Mouse (Mus musculus) lung, embryonic 16.5 days (tissue): ENCODE measurements around the gene Rdh8. TPM values are rescaled to one million over a fixed set of nuclear protein-coding genes. Genes with fewer than 3 reads are reported as not detected.
"Not testable (repeated sequence)": the region's sequence is repeated elsewhere in the genome, so short reads cannot be mapped to it uniquely, and the experiment has no call there.

ENCODE experiments used
- ATAC-seq: fragments of 200-750 bp; cut with Nextera tagmentation; 2 replicates; pipeline ENCODE4 v1.8.0; 2017; ENCODE audit warnings: low read depth, mild to moderate bottlenecking, moderate library complexity
- H3K27ac ChIP-seq: fragments of 300-500 bp; sonication (generic); 2 replicates; pipeline ENCODE4 v1.5.1; 2014; ENCODE audit warnings: mild to moderate bottlenecking, control low read depth, low read length
- H3K27me3 ChIP-seq: fragments of 300-500 bp; sonication (generic); 2 replicates; pipeline ENCODE4 v1.6.1; 2014; ENCODE audit warnings: low read depth, low read length, mixed read lengths; ENCODE audit not compliant: control insufficient read depth, insufficient read depth
- H3K36me3 ChIP-seq: fragments of 300-500 bp; sonication (generic); 2 replicates; pipeline ENCODE4 v1.6.1; 2014; ENCODE audit warnings: low read length; ENCODE audit not compliant: control insufficient read depth, insufficient read depth
- H3K4me1 ChIP-seq: fragments of 300-500 bp; sonication (generic); replicated peaks from 2 replicates; pipeline ENCODE4 v1.6.1; 2014; ENCODE audit warnings: low read length, mixed read lengths; ENCODE audit not compliant: control insufficient read depth, insufficient read depth
- H3K4me2 ChIP-seq: fragments of 300-500 bp; sonication (generic); 2 replicates; pipeline ENCODE4 v1.6.1; 2014; ENCODE audit warnings: low read depth, low read length, control low read depth
- H3K4me3 ChIP-seq: fragments of 300-500 bp; sonication (generic); 2 replicates; pipeline ENCODE4 v1.5.1; 2014; ENCODE audit warnings: mild to moderate bottlenecking, low read length, control low read depth
- H3K9ac ChIP-seq: fragments of 300-500 bp; sonication (generic); 2 replicates; pipeline ENCODE4 v1.6.1; 2014; ENCODE audit warnings: low read length, control low read depth
- H3K9me3 ChIP-seq: fragments of 300-500 bp; sonication (generic); 2 replicates; pipeline ENCODE4 v1.6.1; 2016; ENCODE audit warnings: low read length; ENCODE audit not compliant: control insufficient read depth
- WGBS: fragments of 180-500 bp; shearing (Covaris S2); extraction: QIAGEN DNeasy Blood & Tissue Kit; methylation state at CpG from one replicate; pipeline ENCODE4 v1.1.7; 2014; 5-methylcytosine and 5-hydroxymethylcytosine counted together
- polyA plus RNA-seq: library from polyadenylated mRNA; unstranded; fragments of >200 nt; fragmentation: Nextera tagmentation; extraction: Ambion mirVana; gene quantifications from 2 replicates; pipeline ENCODE4 v1.2.1, GENCODE M21; 2015

Rdh8 gene
- polyA plus RNA-seq, 1 experiment from 2014 or later = not detected

DNA sequence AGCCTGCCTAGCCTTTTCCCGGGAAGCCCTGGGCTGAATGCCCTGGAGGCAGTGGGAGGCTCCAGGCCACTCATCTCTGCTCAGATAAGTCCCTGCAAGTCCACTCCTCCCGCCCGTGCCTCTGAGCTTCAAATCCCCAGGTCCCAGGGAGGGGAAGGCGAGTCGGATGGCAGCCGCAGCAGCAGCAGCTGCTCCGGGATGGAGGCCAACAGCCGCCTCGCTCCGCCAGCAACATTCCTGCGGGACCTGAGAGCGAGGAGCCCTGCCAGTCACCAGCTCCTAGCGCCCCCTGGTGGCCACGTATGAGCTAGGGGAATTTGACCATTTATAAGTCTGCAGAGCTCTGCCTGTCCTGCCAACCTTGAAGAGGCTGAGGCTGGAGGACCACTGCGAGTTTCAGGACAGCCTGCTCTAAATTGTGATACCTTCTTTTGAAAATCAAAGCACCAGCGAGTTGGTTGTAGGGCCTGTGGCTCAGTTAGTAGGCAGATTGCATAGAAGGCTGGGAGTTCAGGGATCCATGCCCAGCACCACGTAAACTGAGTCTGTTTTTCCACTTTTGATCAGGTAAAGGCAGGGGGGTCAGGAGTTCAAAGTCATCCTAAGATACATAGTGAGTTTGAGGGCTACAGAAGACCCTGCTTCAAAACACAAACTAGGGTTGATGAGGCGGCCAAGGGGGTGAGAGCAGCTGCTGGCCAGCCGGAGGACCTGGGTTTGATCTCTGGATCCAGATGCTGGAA lies 12.8 kb downstream of the Rdh8 start:
- Histone ChIP-seq H3K9ac (no peak overlapping the region), H3K27me3 (no peaks in the 10 kb centered on the region), H3K4me2 (no peak overlapping the region), H3K36me3 (no peaks in the 10 kb centered on the region), H3K9me3 (no peaks in the 10 kb centered on the region), H3K27ac (no peak overlapping the region), H3K4me1 (peaks cover 2% of the 10 kb centered on the region; the same call in 1 of the 2 replicates), H3K4me3 (no peak overlapping the region)
- peak; percentile 96 for ATAC-seq
- WGBS = 16% methylated on average over 18 of the region's 19 CpGs

DNA sequence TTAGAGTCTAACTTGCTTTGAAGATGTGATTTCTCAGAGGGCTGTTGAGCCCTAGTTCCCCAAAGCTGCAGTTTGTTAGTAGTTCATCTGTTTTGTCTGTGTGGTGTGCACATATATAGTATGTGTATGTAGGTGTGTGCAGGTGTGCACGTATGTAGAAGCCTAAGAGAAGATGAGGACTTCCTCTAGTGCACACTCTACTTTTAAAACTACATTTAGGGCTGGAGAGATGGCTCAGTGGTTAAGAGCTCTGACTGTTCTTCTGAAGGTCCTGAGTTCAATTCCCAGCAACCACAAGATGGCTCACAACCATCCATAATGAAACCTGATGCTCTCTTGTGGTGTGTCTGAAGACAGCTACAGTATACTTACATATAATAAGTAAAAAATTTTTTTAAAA lies 16.6 kb downstream of the Rdh8 start:
- ATAC-seq = no peak
- no peak overlapping the region for H3K4me3 ChIP-seq
- H3K4me1 ChIP-seq = peaks cover 2% of the 10 kb centered on the region; the same call in 1 of the 2 replicates
- no peaks in the 10 kb centered on the region for H3K27me3 ChIP-seq
- H3K4me2 ChIP-seq = no peak overlapping the region
- no peak overlapping the region for H3K9ac ChIP-seq
- no peaks in the 10 kb centered on the region for H3K9me3 ChIP-seq
- H3K27ac ChIP-seq = no peak overlapping the region
- 58% methylated on average over 1 of the region's 1 CpGs for WGBS
- no peaks in the 10 kb centered on the region for H3K36me3 ChIP-seq

DNA sequence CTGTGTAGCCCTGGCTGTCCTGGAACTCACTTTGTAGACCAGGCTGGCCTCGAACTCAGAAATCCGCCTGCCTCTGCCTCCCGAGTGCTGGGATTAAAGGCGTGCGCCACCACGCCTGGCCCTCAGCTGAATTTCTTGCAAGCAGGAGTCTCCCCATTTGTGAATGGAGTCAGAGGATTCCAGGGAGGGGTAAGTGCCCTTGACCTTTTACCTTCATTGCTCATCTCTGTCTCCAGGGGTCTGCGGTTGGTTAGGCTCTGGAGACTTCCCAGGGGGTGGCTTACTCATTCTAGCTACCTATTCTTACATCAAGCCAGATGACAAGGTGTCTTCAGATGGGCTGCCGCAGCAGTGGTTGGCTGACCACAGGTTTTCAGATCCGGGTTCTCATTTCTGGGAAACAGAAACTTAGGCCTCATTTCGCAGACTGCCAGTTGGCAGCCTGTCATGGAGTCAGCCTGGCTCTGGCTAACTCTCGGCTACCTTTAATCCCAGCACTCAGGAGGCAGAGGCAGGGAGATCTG lies 17.2 kb downstream of the Rdh8 start:
- not testable (repeated sequence) for H3K27ac ChIP-seq, H3K36me3 ChIP-seq, H3K4me3 ChIP-seq, H3K4me2 ChIP-seq, H3K4me1 ChIP-seq, ATAC-seq, H3K27me3 ChIP-seq, H3K9ac ChIP-seq, H3K9me3 ChIP-seq
- WGBS = 76% methylated on average over 10 of the region's 11 CpGs

DNA sequence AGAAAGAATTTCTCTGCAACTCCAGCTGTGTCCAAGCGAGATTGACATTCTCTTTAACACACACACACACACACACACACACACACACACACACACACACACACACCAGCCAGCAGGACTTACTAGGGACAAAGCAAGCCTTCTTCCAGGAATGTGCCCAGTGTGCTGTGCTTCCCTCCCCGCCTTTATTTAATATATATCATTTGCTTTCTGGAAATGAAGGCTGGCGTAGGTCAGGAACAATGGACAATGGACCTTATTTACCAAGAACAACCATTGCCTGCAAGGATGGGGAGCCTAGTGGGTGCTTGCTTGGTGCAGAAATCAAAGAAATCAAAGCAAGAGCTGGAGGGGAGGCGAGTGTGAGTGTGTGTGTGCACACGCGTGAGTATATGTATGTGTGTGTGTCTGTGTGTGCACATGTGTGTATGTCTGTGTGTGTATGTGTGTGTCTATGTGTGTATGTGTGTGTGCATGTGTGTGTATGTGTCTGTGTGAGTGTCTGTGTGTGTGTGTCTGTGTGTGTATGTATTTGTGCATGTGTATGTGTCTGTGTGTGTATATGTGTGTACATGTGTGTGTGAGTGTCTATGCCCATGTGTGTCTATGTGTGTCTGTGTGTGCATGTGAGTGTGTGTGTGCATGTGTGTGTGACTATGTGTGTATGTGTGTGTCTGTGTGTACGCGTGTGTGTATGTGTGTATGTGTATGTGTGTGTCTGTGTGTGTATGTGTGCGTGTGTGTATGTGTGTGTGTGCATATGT lies 19.1 kb downstream of the Rdh8 start:
- Histone ChIP-seq H3K4me3 (no peak overlapping the region), H3K9ac (no peak overlapping the region), H3K4me1 (no peaks in the 10 kb centered on the region), H3K4me2 (no peak overlapping the region), H3K36me3 (no peaks in the 10 kb centered on the region), H3K9me3 (no peaks in the 10 kb centered on the region), H3K27ac (no peak overlapping the region), H3K27me3 (no peaks in the 10 kb centered on the region)
- 66% methylated on average over 9 of the region's 9 CpGs for WGBS
- no peak for ATAC-seq

DNA sequence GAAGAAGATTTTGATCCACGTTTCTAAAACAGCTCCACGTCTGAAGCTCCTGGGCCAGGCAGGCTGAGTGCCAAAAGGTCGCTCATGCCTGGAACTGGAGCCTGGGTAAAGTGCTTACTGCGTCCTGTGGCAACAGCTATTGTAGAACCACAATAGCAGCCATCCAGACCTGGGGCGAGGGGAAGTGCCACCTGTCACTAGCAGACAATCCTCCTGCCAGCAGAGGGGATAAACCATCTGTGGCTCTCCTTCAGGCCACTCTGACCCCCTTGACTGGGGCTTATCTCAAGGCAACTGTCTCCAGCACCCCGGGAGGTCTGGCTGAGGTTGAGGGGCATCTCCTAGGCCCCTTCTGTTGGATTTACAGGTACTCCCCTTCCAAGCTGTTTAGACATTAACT lies 20.6 kb downstream of the Rdh8 start:
- H3K4me1 ChIP-seq = no peaks in the 10 kb centered on the region
- no peak for ATAC-seq
- no peaks in the 10 kb centered on the region for H3K9me3 ChIP-seq
- 46% methylated on average over 6 of the region's 6 CpGs for WGBS
- no peak overlapping the region for H3K27ac ChIP-seq
- H3K36me3 ChIP-seq = no peaks in the 10 kb centered on the region
- H3K9ac ChIP-seq = no peak overlapping the region
- H3K4me3 ChIP-seq = no peak overlapping the region
- H3K27me3 ChIP-seq = no peaks in the 10 kb centered on the region
- H3K4me2 ChIP-seq = no peak overlapping the region

DNA sequence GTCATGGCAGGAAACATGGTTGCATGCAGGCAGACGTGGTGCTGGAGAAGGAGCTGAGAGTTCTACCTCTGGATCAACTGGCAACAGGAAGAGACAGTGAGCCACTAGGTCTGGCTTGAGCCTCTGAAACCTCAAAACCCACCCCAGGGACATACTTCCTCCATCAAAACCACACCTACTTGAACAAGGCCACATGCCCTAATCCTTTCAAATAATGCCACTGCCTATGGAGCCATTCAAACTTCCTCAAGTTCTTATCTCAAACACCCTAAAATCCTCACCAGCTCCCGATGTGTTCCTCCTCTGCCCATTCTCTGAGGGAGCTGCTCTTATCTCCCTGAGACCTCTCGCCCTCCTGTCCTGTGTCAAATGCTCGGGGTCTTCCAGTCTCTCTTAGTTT lies 23.9 kb downstream of the Rdh8 start:
- no peak overlapping the region for H3K4me2 ChIP-seq
- WGBS = 42% methylated on average over 4 of the region's 4 CpGs
- no peak overlapping the region for H3K27ac ChIP-seq
- no peak for ATAC-seq
- H3K4me3 ChIP-seq = no peak overlapping the region
- H3K9ac ChIP-seq = no peak overlapping the region
- no peaks in the 10 kb centered on the region for H3K27me3 ChIP-seq
- no peaks in the 10 kb centered on the region for H3K36me3 ChIP-seq
- H3K9me3 ChIP-seq = no peaks in the 10 kb centered on the region
- no peaks in the 10 kb centered on the region for H3K4me1 ChIP-seq

DNA sequence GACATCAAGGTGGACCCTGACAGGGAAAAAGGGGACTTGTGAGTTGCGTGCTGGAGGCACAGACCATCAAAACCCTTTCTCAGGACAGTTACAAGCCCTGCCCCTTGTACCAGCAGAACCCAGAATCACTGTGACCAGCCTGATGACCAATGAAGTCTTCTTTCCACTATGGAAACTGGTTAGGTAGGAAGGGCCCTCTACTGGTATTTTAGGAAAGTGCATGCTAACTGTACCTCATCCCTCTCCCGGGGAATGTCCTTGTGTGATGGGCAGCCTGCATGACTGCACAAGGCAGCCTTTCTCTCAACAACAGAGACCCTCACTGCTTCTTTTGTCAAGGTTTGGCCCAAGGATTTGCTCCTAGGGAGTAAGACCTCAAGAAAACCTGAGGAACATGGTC lies 24.4 kb downstream of the Rdh8 start:
- no peaks in the 10 kb centered on the region for H3K9me3 ChIP-seq
- no peak for ATAC-seq
- no peak overlapping the region for H3K4me2 ChIP-seq
- no peaks in the 10 kb centered on the region for H3K4me1 ChIP-seq
- H3K36me3 ChIP-seq = no peaks in the 10 kb centered on the region
- no peak overlapping the region for H3K4me3 ChIP-seq
- H3K27ac ChIP-seq = no peak overlapping the region
- no peak overlapping the region for H3K9ac ChIP-seq
- WGBS = 35% methylated on average over 2 of the region's 2 CpGs
- H3K27me3 ChIP-seq = no peaks in the 10 kb centered on the region

DNA sequence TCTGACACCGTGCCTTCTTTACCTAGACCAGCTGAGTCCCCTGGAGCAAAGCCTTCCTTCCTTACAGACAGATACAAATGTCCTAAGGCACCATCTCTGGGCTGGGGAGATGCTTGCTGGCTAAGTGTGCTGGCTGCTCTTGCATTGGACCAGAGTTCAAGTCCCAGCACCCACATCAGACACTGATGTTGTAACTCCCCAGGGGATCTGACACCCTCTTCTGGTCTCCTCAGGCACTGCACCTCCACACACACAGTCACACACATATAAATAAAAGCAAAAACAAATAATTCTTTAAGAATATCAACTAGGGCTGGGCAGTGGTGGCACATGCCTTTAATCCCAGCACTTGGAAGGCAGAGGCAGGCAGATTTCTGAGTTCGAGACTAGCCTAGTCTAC lies 31.9 kb downstream of the Rdh8 start:
- Histone ChIP-seq H3K9me3 (no peaks in the 10 kb centered on the region), H3K9ac (no peak overlapping the region), H3K4me1 (no peaks in the 10 kb centered on the region), H3K27ac (no peak overlapping the region), H3K4me2 (no peak overlapping the region), H3K27me3 (no peaks in the 10 kb centered on the region), H3K36me3 (no peaks in the 10 kb centered on the region), H3K4me3 (no peak overlapping the region)
- 85% methylated on average over 2 of the region's 2 CpGs for WGBS
- ATAC-seq = no peak

DNA sequence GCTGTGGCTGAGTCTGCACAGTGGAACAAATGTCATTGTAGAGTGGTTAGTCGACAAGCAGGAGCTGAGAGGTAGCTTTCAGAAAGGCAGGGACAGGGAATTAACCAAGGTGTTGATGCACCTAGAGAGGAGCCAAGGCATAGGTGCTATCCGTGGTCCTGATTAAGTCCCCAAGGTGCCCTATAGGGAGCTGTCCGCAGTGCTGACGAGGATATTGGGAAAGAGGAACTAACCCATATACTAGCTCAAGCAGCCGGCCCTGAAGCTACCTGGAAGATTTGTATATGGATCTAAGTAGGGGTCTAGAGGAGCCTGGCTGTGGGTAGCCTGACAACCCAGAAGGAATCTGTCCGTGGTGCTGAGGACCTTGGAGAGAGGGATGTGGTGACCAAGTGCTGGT lies 38.8 kb downstream of the Rdh8 start:
- H3K9ac ChIP-seq = no peak overlapping the region
- H3K27me3 ChIP-seq = no peaks in the 10 kb centered on the region
- no peak overlapping the region for H3K4me2 ChIP-seq
- no peaks in the 10 kb centered on the region for H3K4me1 ChIP-seq
- H3K4me3 ChIP-seq = no peak overlapping the region
- H3K27ac ChIP-seq = no peak overlapping the region
- H3K36me3 ChIP-seq = no peaks in the 10 kb centered on the region
- ATAC-seq = no peak
- H3K9me3 ChIP-seq = no peaks in the 10 kb centered on the region
- 5% methylated on average over 6 of the region's 6 CpGs for WGBS
